Mouse (Mus musculus): ENCODE results near the gene C2cd4d. TPM values are rescaled to one million over a fixed set of nuclear protein-coding genes. Genes with fewer than 3 reads are reported as not detected.

Gene C2cd4d
- polyA plus RNA-seq (2015; fragmentation: Nextera tagmentation; extraction: Ambion mirVana) = 0.08 and 0.52 TPM in 2 replicates

DNA sequence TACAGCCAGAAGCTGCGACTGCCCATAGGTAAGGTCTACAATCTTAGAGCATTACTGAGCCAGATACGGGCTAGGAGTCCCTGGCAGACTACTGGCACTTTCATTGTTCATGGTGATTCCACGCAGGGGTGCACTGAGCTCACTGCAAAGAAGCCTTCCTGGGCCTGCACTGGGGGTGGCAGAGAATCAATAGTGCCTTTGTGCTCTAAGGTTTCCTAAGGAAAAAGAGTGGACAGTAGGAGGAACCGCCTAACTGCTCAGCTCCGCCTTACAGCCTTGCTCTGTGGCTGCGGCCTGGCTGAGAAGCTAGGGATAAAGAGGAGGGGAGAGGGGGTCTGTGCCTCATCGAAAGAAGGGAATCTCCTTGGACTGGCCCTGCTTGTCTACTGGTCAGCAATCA lies at the start of gene C2cd4d:
C2cd4d (plus strand) TSS at position 301 of the 400 bp plus-strand sequence.

DNA sequence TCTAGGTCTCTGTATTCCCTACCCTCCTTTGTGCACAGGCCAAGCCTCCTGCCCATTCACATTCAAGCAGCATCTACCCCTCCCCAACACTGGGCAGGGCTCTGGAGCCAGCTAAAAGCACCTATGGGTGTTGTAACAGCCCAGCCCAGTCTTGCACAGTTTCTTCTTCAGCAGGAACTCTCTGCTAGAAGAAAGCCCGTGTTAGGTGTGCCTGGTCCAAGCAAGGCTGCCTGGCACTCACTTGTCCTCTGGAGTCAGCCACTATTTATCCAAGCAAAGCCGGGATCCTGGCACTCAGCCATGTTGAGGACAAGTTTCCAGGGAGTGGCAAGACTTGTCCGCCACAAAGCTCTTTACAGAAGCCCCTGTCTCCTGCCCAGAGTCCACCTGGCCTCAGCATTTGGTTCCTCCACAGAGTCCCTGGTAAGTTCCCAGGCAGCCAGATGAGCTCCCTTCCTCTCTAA lies 20.2 kb upstream of the C2cd4d start, which contains the start of gene Them5:
Them5 (plus strand) TSS at position 141 of the 464 bp plus-strand sequence.

DNA sequence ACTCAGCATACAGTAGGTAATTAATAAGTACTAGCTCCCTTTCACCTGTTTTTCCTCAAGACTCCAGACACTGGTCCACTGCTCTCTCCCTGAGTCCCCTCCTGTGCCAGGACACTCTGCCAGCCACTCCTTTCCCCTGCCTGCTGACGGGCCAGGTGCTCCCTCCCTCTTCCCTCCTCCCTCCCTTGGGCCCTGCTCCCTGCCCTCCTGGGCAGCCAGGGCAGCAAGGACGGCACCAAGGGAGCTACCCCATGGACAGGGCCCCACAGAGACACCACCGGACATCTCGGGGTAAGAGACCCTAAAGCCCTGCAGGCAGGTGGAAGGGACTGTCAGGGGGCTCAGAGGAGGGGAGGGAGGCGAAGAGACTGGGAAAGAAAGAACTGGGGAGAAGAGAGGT lies 10.4 kb downstream of the C2cd4d start, which contains the start of gene Rorc:
Rorc (plus strand) TSS at position 154 of the 400 bp plus-strand sequence.

DNA sequence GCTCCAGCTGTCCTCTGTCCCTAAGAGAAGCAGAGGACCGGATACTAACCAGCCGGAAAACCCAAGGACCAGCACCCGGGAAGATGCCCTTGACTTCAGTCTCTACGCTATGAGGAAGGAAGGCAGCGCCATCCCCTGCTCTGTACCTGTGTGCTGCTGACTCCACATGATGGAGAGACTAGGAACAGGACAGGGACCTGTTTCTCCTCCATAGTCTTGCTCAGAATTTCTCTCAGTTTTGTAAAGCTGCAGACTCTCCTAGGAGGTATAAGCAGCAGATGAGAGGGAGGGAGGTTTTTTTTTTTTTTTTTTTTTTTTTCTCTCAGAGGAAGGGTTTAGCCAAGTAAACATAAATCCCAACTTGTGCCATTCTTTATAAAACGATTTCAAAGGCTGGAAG lies 36.0 kb downstream of the C2cd4d start, which contains the start of gene Lingo4:
Lingo4 (plus strand) TSS at position 301 of the 400 bp plus-strand sequence.

DNA sequence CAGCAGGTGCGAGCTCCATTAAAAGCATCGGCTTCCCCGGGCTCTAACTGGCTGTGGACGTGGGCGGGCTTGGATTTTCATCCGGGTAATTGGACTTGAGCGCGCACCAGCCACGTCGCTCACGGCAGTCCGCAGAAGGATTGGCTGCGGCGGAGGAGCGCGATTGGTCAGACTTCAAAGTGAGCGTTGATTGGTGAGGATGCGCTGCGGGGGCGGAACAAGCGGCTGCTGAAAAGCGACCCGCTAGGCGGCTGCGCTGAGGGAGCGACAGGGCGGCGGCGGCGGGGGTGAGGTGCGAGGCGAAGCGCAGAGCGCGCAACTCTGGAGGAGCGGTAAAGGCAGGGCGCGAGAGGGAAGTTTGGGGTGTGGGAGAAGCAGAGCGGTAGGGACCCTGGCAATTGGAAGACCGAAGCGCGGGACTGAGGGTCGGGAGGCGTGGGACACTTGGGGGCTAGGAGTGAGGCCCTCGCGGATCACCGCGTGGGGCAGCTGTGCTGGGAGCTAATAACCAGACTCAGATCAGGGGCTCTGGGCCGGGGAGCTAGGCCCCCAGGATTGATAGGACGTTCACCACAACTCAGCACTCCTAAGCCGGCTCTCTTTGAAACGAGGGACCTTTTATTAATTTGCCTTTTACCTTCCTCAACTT lies 50.9 kb downstream of the C2cd4d start, which contains the start of gene Tdrkh:
Tdrkh (plus strand) TSS at position 243 of the 649 bp plus-strand sequence.

Other genes with a start within 250 kb of the C2cd4d start
- gene Gm10696, start 184.2 kb upstream of the C2cd4d start, polyA plus RNA-seq (2015; fragmentation: Nextera tagmentation; extraction: Ambion mirVana) = not detected in 2 replicates
- not detected in 2 replicates for gene Gm5286, start 165.7 kb upstream of the C2cd4d start, polyA plus RNA-seq (2015; fragmentation: Nextera tagmentation; extraction: Ambion mirVana)
- gene Gm4778, start 98.4 kb upstream of the C2cd4d start, polyA plus RNA-seq (2015; fragmentation: Nextera tagmentation; extraction: Ambion mirVana) = not detected in 2 replicates
- 3.1 TPM in 2 replicates for gene Them4, start 52.3 kb upstream of the C2cd4d start, polyA plus RNA-seq (2015; fragmentation: Nextera tagmentation; extraction: Ambion mirVana)
- gene Them5, start 20.3 kb upstream of the C2cd4d start, polyA plus RNA-seq (2015; fragmentation: Nextera tagmentation; extraction: Ambion mirVana) = not detected in 2 replicates
- gene Rorc, start 10.4 kb downstream of the C2cd4d start, polyA plus RNA-seq (2015; fragmentation: Nextera tagmentation; extraction: Ambion mirVana) = 0.61 and 0.90 TPM in 2 replicates
- gene Lingo4, start 36.1 kb downstream of the C2cd4d start, polyA plus RNA-seq (2015; fragmentation: Nextera tagmentation; extraction: Ambion mirVana) = 0.37 and 0.92 TPM in 2 replicates
- gene Tdrkh, start 50.8 kb downstream of the C2cd4d start, polyA plus RNA-seq (2015; fragmentation: Nextera tagmentation; extraction: Ambion mirVana) = 3.7 and 4.8 TPM in 2 replicates
- 42.2 and 42.7 TPM in 2 replicates for gene Mrpl9, start 80.9 kb downstream of the C2cd4d start, polyA plus RNA-seq (2015; fragmentation: Nextera tagmentation; extraction: Ambion mirVana)
- 0.31 and 0.35 TPM in 2 replicates for gene Oaz3, start 81.5 kb downstream of the C2cd4d start, polyA plus RNA-seq (2015; fragmentation: Nextera tagmentation; extraction: Ambion mirVana)
- gene Celf3, start 115.9 kb downstream of the C2cd4d start, polyA plus RNA-seq (2015; fragmentation: Nextera tagmentation; extraction: Ambion mirVana) = 0.98 and 1.0 TPM in 2 replicates
- 0.40 and 1.5 TPM in 2 replicates for gene Riiad1, start 117.9 kb downstream of the C2cd4d start, polyA plus RNA-seq (2015; fragmentation: Nextera tagmentation; extraction: Ambion mirVana)
- gene Snx27, start 220.3 kb downstream of the C2cd4d start, polyA plus RNA-seq (2015; fragmentation: Nextera tagmentation; extraction: Ambion mirVana) = 17.0 and 19.4 TPM in 2 replicates